Mouse (Mus musculus) neural tube, embryonic 11.5 days (tissue): ENCODE measurements around the gene Ncoa5. TPM values are rescaled to one million over a fixed set of nuclear protein-coding genes. Genes with fewer than 3 reads are reported as not detected.
A peak's percentile ranks its signal among the peaks of the same experiment; 100 is the strongest.

Experiments
- ATAC-seq: fragments of 200-750 bp; cut with Nextera tagmentation; 2 replicates; pipeline ENCODE4 v1.8.0; 2017; ENCODE audit warnings: moderate number of reproducible peaks, mild to moderate bottlenecking, moderate TSS enrichment, moderate library complexity; ENCODE audit not compliant: insufficient read depth, low FRiP score, low TSS enrichment
- DNase-seq: peaks from one replicate; pipeline ENCODE4 v3.0.0-alpha.2; 2015; ENCODE audit warnings: low spot score
- H3K27ac ChIP-seq: fragments of 300-500 bp; sonication (generic); 2 replicates; pipeline ENCODE4 v1.5.1; 2014; ENCODE audit warnings: low read depth, mild to moderate bottlenecking, low read length
- H3K27me3 ChIP-seq: fragments of 300-500 bp; sonication (generic); 2 replicates; pipeline ENCODE4 v1.6.1; 2014; ENCODE audit warnings: mild to moderate bottlenecking, low read length, mixed read lengths; ENCODE audit not compliant: control insufficient read depth, insufficient read depth
- H3K36me3 ChIP-seq: fragments of 300-500 bp; sonication (generic); 2 replicates; pipeline ENCODE4 v1.6.1; 2014; ENCODE audit warnings: mild to moderate bottlenecking, low read length, moderate library complexity, mixed read lengths; ENCODE audit not compliant: control insufficient read depth, insufficient read depth
- H3K4me1 ChIP-seq: fragments of 300-500 bp; sonication (generic); 2 replicates; pipeline ENCODE4 v1.6.1; 2014; ENCODE audit warnings: low read length, mixed read lengths; ENCODE audit not compliant: control insufficient read depth, insufficient read depth
- H3K4me2 ChIP-seq: fragments of 300-500 bp; sonication (generic); 2 replicates; pipeline ENCODE4 v1.6.1; 2014; ENCODE audit warnings: low read depth, mild to moderate bottlenecking, moderate library complexity
- H3K4me3 ChIP-seq: fragments of 300-500 bp; sonication (generic); 2 replicates; pipeline ENCODE4 v1.5.1; 2014; ENCODE audit warnings: low read depth, low read length
- H3K9ac ChIP-seq: fragments of 300-500 bp; sonication (generic); 2 replicates; pipeline ENCODE4 v1.6.1; 2014; ENCODE audit warnings: mild to moderate bottlenecking, low read length
- H3K9me3 ChIP-seq: fragments of 300-500 bp; sonication (generic); 2 replicates; pipeline ENCODE4 v1.6.1; 2016; ENCODE audit warnings: low read length; ENCODE audit not compliant: control insufficient read depth
- WGBS: fragments of 180-500 bp; shearing (Covaris S2); extraction: QIAGEN DNeasy Blood & Tissue Kit; methylation state at CpG from one replicate; pipeline ENCODE4 v1.1.7; 2014; 5-methylcytosine and 5-hydroxymethylcytosine counted together
- polyA plus RNA-seq: library from polyadenylated mRNA; unstranded; fragments of >200 nt; fragmentation: Nextera tagmentation; extraction: Ambion mirVana; gene quantifications from 2 replicates; pipeline ENCODE4 v1.2.1, GENCODE M21; 2014

Ncoa5 gene
- polyA plus RNA-seq, 1 experiment from 2014 or later = 89.4 TPM

GRCm38 (mm10) chr2:165035058-165035431 lies 378 bp upstream of the Ncoa5 start:
- Histone ChIP-seq H3K4me2 (peak overlapping the region; percentile 37), H3K36me3 (no peaks in the 10 kb centered on the region), H3K27me3 (no peaks in the 10 kb centered on the region), H3K9ac (peak overlapping the region; percentile 42; the same call in 1 of the 2 replicates), H3K4me1 (peaks cover 15% of the 10 kb centered on the region), H3K9me3 (no peaks in the 10 kb centered on the region), H3K4me3 (peak overlapping the region; percentile 97; the same call in 1 of the 2 replicates), H3K27ac (peak overlapping the region; percentile 87)
- ATAC-seq (no peak; the same call in 1 of the 2 replicates), DNase-seq (no peak)
- 19% methylated on average over 5 of the region's 5 CpGs for WGBS

- H3K36me3 ChIP-seq = no peaks in the 10 kb centered on the region
- H3K4me1 ChIP-seq = peaks cover 15% of the 10 kb centered on the region
- 52% methylated on average over 6 of the region's 6 CpGs for WGBS
- H3K9me3 ChIP-seq = no peaks in the 10 kb centered on the region
- H3K9ac ChIP-seq = peak overlapping the region; percentile 99
- ATAC-seq (no peak), DNase-seq (no peak)
- H3K27me3 ChIP-seq = no peaks in the 10 kb centered on the region
- H3K4me3 ChIP-seq = peak overlapping the region; percentile 97
- H3K27ac ChIP-seq = no peak overlapping the region
- H3K4me2 ChIP-seq = peak overlapping the region; percentile 53
These were observed 1.4 kb downstream of the Ncoa5 start for GRCm38 (mm10) chr2:165033306-165033705.

- Histone ChIP-seq H3K27ac (no peak overlapping the region), H3K9me3 (no peaks in the 10 kb centered on the region), H3K4me3 (no peak overlapping the region), H3K4me2 (peak overlapping the region; percentile 53), H3K4me1 (peaks cover 15% of the 10 kb centered on the region), H3K27me3 (no peaks in the 10 kb centered on the region), H3K36me3 (no peaks in the 10 kb centered on the region), H3K9ac (no peak overlapping the region)
- no peak for ATAC-seq
- 63% methylated on average over 3 of the region's 3 CpGs for WGBS
- DNase-seq = no peak
These were observed 2.1 kb downstream of the Ncoa5 start for GRCm38 (mm10) chr2:165032533-165032932.

GRCm38 (mm10) chr2:165027163-165027562 lies 7.5 kb downstream of the Ncoa5 start:
- no peaks in the 10 kb centered on the region for H3K9me3 ChIP-seq
- H3K36me3 ChIP-seq = no peaks in the 10 kb centered on the region
- 87% methylated on average over 1 of the region's 1 CpGs for WGBS
- H3K4me1 ChIP-seq = 0 out of 2 replicates have a peak, but pooled peaks cover under 1% of the 10 kb centered on the region
- H3K27me3 ChIP-seq = no peaks in the 10 kb centered on the region
- H3K9ac ChIP-seq = no peak overlapping the region
- ATAC-seq (no peak), DNase-seq (no peak)
- H3K4me3 ChIP-seq = no peak overlapping the region
- H3K4me2 ChIP-seq = no peak overlapping the region
- H3K27ac ChIP-seq = no peak overlapping the region

- Histone ChIP-seq H3K36me3 (no peaks in the 10 kb centered on the region; the same call in 1 of the 2 replicates), H3K27me3 (no peaks in the 10 kb centered on the region)
- 97% methylated on average over 3 of the region's 3 CpGs for WGBS
These were observed 14.2 kb downstream of the Ncoa5 start for GRCm38 (mm10) chr2:165020490-165020889.

GRCm38 (mm10) chr2:165014935-165015334 lies 19.7 kb downstream of the Ncoa5 start:
- no peak overlapping the region for H3K27ac ChIP-seq
- H3K4me1 ChIP-seq = no peaks in the 10 kb centered on the region
- H3K27me3 ChIP-seq = no peaks in the 10 kb centered on the region
- peaks cover 18% of the 10 kb centered on the region for H3K36me3 ChIP-seq
- DNase-seq = no peak
- no peak overlapping the region for H3K4me2 ChIP-seq
- H3K4me3 ChIP-seq = no peak overlapping the region
- no peaks in the 10 kb centered on the region for H3K9me3 ChIP-seq
- 92% methylated on average over 5 of the region's 5 CpGs for WGBS
- H3K9ac ChIP-seq = no peak overlapping the region
- no peak for ATAC-seq

More at GRCm38 (mm10) chr2:165020490-165020889, 14.2 kb downstream of the Ncoa5 start:
- Histone ChIP-seq H3K4me3 (no peak overlapping the region), H3K4me2 (no peak overlapping the region), H3K27ac (no peak overlapping the region), H3K9me3 (no peaks in the 10 kb centered on the region), H3K4me1 (no peaks in the 10 kb centered on the region), H3K9ac (no peak overlapping the region)
- ATAC-seq (no peak), DNase-seq (no peak)

- 90% methylated on average over 10 of the region's 10 CpGs for WGBS
- H3K36me3 ChIP-seq = peaks cover 36% of the 10 kb centered on the region
- H3K9ac ChIP-seq = no peak overlapping the region
These were observed 24.3 kb downstream of the Ncoa5 start for GRCm38 (mm10) chr2:165010351-165010750.

GRCm38 (mm10) chr2:165009581-165009980 lies 25.1 kb downstream of the Ncoa5 start:
- WGBS = 94% methylated on average over 2 of the region's 2 CpGs
- no peak for DNase-seq
- H3K36me3 ChIP-seq = peaks cover 36% of the 10 kb centered on the region

More at GRCm38 (mm10) chr2:165010351-165010750, 24.3 kb downstream of the Ncoa5 start:
- no peaks in the 10 kb centered on the region for H3K4me1 ChIP-seq
- DNase-seq (no peak), ATAC-seq (no peak)
- H3K27me3 ChIP-seq = no peaks in the 10 kb centered on the region
- no peak overlapping the region for H3K4me2 ChIP-seq
- H3K4me3 ChIP-seq = no peak overlapping the region
- no peak overlapping the region for H3K27ac ChIP-seq
- H3K9me3 ChIP-seq = no peaks in the 10 kb centered on the region

GRCm38 (mm10) chr2:165009161-165009560 lies 25.5 kb downstream of the Ncoa5 start:
- WGBS = 96% methylated on average over 14 of the region's 14 CpGs
- Histone ChIP-seq H3K9ac (no peak overlapping the region), H3K4me3 (no peak overlapping the region), H3K27me3 (no peaks in the 10 kb centered on the region), H3K9me3 (no peaks in the 10 kb centered on the region), H3K4me2 (no peak overlapping the region), H3K36me3 (peaks cover 38% of the 10 kb centered on the region), H3K27ac (no peak overlapping the region), H3K4me1 (no peaks in the 10 kb centered on the region)
- no peak for ATAC-seq
- DNase-seq = no peak

More at GRCm38 (mm10) chr2:165009581-165009980, 25.1 kb downstream of the Ncoa5 start:
- Histone ChIP-seq H3K9ac (no peak overlapping the region), H3K27me3 (no peaks in the 10 kb centered on the region), H3K4me1 (no peaks in the 10 kb centered on the region), H3K4me3 (no peak overlapping the region), H3K27ac (no peak overlapping the region), H3K9me3 (no peaks in the 10 kb centered on the region), H3K4me2 (no peak overlapping the region)
- ATAC-seq = no peak
